22 mouse cellular contexts compared by ENCODE assay signal in genomic region chr10:89543867-89544266, GRCm38 (mm10). TPM values are rescaled to one million over a fixed set of nuclear protein-coding genes. Genes with fewer than 3 reads are reported as not detected.
DNase-seq lines count a peak whose midpoint lies in the region; ATAC-seq and TF ChIP-seq lines count a peak whose summit lies in the region.
"Had no signal": no experiment of that assay in that cellular context is flagged by ENCODE, and none has a peak within 500 bp of the region (broad histone marks: within the 10 kb centered on the region; RNA-seq: fewer than 3 reads in every experiment).

No protein-coding gene starts in this region.

- no peak overlapping the region for H3K9ac ChIP-seq in heart, embryonic 13.5 days
- H3K9ac ChIP-seq in heart, postnatal 0 days (replicated peaks; ENCODE audit: low read depth, low read length), result no peak overlapping the region
- H3K9ac ChIP-seq: embryonic facial prominence, embryonic 12.5 days; forebrain, embryonic 15.5 days; hindbrain, embryonic 12.5 days had no signal

- H3K4me2 ChIP-seq in heart, embryonic 13.5 days, result 0 out of 2 replicates have a peak overlapping the region, but pooled peaks have one; percentile 7
- no peak overlapping the region for H3K4me2 ChIP-seq in heart, postnatal 0 days (ENCODE audit: low read depth, low read length)
- H3K4me2 ChIP-seq: embryonic facial prominence, embryonic 12.5 days; forebrain, embryonic 15.5 days; hindbrain, embryonic 12.5 days had no signal

- TF ChIP-seq EP300 in heart, postnatal 0 days (IDR thresholded peaks at IDR 0.05; ENCODE audit: low read depth), result no peak

- no peaks in the 10 kb centered on the region for H3K36me3 ChIP-seq in heart, embryonic 13.5 days
- no peaks in the 10 kb centered on the region for H3K36me3 ChIP-seq in heart, postnatal 0 days (replicated peaks; ENCODE audit: control insufficient read depth, insufficient read depth, low read length)
- H3K36me3 ChIP-seq: embryonic facial prominence, embryonic 12.5 days; forebrain, embryonic 15.5 days; hindbrain, embryonic 12.5 days had no signal

- TF ChIP-seq POLR2A in brain, embryonic 14.5 days (IDR thresholded peaks at IDR 0.05; ENCODE audit: borderline replicate concordance, extremely low read depth, insufficient read depth, insufficient read length, poor library complexity, severe bottlenecking), result no peak

- no peak for DNase-seq in heart, adult 9 months (ENCODE audit: low spot score in 2 of 2)
- peak; percentile 27 for DNase-seq in heart, postnatal 0 days (ENCODE audit: low spot score)
- DNase-seq in heart, postnatal 25 days (ENCODE audit: low spot score), result no peak
- DNase-seq in brain, embryonic 14.5 days (ENCODE audit: low read depth), result peak; percentile 10
- peak; percentile 24 for DNase-seq in heart, postnatal 4 days
- no peak for DNase-seq in embryo, embryonic 11 days
- DNase-seq: adrenal gland, adult 2 months; adrenal gland, postnatal 25 days; cerebellum, adult 2 months; cerebellum, postnatal 10 days; gastrocnemius, postnatal 36 days; kidney, adult 9 months had no signal

- H3K4me1 ChIP-seq in heart, embryonic 13.5 days, result peaks cover 27% of the 10 kb centered on the region
- H3K4me1 ChIP-seq in heart, postnatal 0 days (ENCODE audit: control insufficient read depth, insufficient read depth), result peaks cover 5% of the 10 kb centered on the region; the same call in 1 of the 2 replicates
- H3K4me1 ChIP-seq: embryonic facial prominence, embryonic 12.5 days; forebrain, embryonic 15.5 days had no signal

- H3K4me3 ChIP-seq in heart, embryonic 13.5 days, result no peak overlapping the region
- H3K4me3 ChIP-seq in heart, postnatal 0 days (ENCODE audit: low read depth, low read length), result no peak overlapping the region
- H3K4me3 ChIP-seq: embryonic facial prominence, embryonic 12.5 days; forebrain, embryonic 15.5 days; hindbrain, embryonic 12.5 days had no signal

- H3K27ac ChIP-seq in heart, embryonic 13.5 days (replicated peaks), result no peak overlapping the region
- H3K27ac ChIP-seq in heart, postnatal 0 days (ENCODE audit: low read depth), result no peak overlapping the region
- H3K27ac ChIP-seq: embryonic facial prominence, embryonic 12.5 days; forebrain, embryonic 15.5 days; hindbrain, embryonic 12.5 days had no signal

- ATAC-seq in heart, embryonic 13.5 days (ENCODE audit: extremely low read depth, insufficient number of reproducible peaks, low FRiP score, low TSS enrichment), result no peak; the same call in 1 of the 2 replicates
- ATAC-seq in heart, postnatal 0 days (ENCODE audit: insufficient read depth, low read depth), result peak; percentile 69
- ATAC-seq: forebrain, embryonic 15.5 days; hindbrain, embryonic 16.5 days; inflammation-experienced regulatory T-cells, adult 6 months; intestine, postnatal 0 days had no signal

- H3K27me3 ChIP-seq in heart, embryonic 13.5 days (replicated peaks), result no peaks in the 10 kb centered on the region
- H3K27me3 ChIP-seq in heart, postnatal 0 days (ENCODE audit: control insufficient read depth, insufficient read depth, low read length), result no peaks in the 10 kb centered on the region
- H3K27me3 ChIP-seq: embryonic facial prominence, embryonic 12.5 days; forebrain, embryonic 15.5 days; hindbrain, embryonic 12.5 days had no signal

- WGBS in heart, embryonic 13.5 days, result 22% methylated on average over 6 of the region's 6 CpGs
- 17% methylated on average over 6 of the region's 6 CpGs for WGBS in heart, postnatal 0 days

- intact Hi-C loops in heart, postnatal 25 days (cut with DNase I), result no loop called here

- TF ChIP-seq CTCF in heart, postnatal 0 days (IDR thresholded peaks at IDR 0.05; ENCODE audit: low read depth), result no peak
- TF ChIP-seq CTCF in brain, embryonic 14.5 days (IDR thresholded peaks at IDR 0.05; ENCODE audit: borderline replicate concordance, extremely low read depth, insufficient read depth, insufficient read length), result no peak

- 0 out of 2 replicates have a peak, but pooled peaks cover 3% of the 10 kb centered on the region for H3K9me3 ChIP-seq in heart, embryonic 13.5 days
- H3K9me3 ChIP-seq in heart, postnatal 0 days (replicated peaks; ENCODE audit: control insufficient read depth, low read length), result no peaks in the 10 kb centered on the region
- H3K9me3 ChIP-seq: embryonic facial prominence, embryonic 12.5 days; forebrain, embryonic 15.5 days; hindbrain, embryonic 12.5 days had no signal

RNA-seq across cellular contexts. Expression of gene Nr1h4, which starts 10.5 kb away (rescaled TPM):
- polyA plus RNA-seq in heart, embryonic 13.5 days (2015; fragmentation: Nextera tagmentation; extraction: Ambion mirVana), result 1.2 TPM in 2 replicates
- total RNA-seq in heart, postnatal 0 days (2014; rRNA removed; ENCODE audit: low replicate concordance), result 0.73 and 1.4 TPM in 2 replicates
- 1.3 and 1.6 TPM in 2 replicates for polyA plus RNA-seq in heart, postnatal 0 days (2015; fragmentation: Nextera tagmentation; extraction: Ambion mirVana)
- under 1 TPM; 0.17 to 0.42 TPM for total RNA-seq in heart, postnatal 25 days (2021)
- polyA plus RNA-seq in brain, embryonic 14.5 days (2012; rRNA removed), result 0.04 and 0.07 TPM in 2 replicates
- total RNA-seq in heart, postnatal 4 days (2021), result 1 to 10 TPM; 1.0 to 1.5 TPM
- total RNA-seq: common myeloid progenitor, adult 5-6 weeks; ES-E14; gastrocnemius, postnatal 36 days had no signal
- polyA plus RNA-seq: embryonic facial prominence, embryonic 12.5 days; forebrain, embryonic 11.5 days; hindbrain, embryonic 12.5 days; inflammation-experienced regulatory T-cells, adult 6 months had no signal

Comparison
In these comparisons a context has a peak if more than half of its experiments do, and no peak if none do; other contexts are left out.
1. DNase-seq: peak in heart, postnatal 0 days (single experiment), brain, embryonic 14.5 days (single experiment) and heart, postnatal 4 days (single experiment); none in heart, adult 9 months (0 of 2), heart, postnatal 25 days (single experiment) and embryo, embryonic 11 days (single experiment).